Comparison of ENCODE assay signal across 8 mouse cellular contexts in the genomic region with DNA sequence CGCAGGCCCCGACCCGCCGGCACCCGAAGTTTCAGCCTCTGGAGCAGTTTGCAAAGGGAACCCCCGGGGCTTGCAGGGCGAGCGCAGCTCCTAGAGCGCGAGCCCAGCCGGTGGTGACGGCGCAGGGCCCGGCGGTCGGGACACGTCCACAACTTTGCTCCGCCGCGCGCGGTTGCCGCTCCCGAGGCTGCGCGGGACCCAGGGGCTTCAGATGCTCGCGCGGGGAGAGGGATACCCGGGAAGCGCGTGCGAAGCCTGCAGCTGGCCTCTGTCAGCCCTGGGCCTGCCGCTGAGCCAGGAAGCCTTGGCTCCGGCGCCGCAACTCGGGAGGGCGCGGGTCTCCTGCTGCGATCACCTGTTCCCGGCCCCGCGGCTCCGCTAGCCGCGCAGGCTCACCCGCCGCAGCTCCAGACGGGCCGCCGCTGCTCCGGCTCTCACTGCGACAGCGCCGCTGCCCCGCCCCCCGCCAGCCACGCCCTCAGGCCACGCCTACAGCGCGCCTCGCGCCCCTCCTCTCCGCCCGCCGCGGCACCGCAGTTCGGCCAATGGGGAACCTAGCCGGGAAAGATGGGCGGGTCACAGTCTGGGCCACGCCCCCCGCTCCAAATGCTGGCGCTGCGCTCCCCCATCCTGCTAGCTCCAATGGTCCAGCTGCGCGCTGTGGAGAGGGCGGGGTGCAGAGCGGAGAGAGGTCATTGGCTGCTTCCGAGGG. TPM values are rescaled to one million over a fixed set of nuclear protein-coding genes. Genes with fewer than 3 reads are reported as not detected.
DNase-seq lines count a peak whose midpoint lies in the region; ATAC-seq and TF ChIP-seq lines count a peak whose summit lies in the region.

Gene Man1c1 (minus strand): TSS at position 456 of the 712 bp plus-strand sequence.

- under 1% methylated on average over 48 of the region's 81 CpGs for WGBS in forebrain, embryonic 13.5 days
- 2% methylated on average over 81 of the region's 81 CpGs for WGBS in large intestine, adult 2 months
- WGBS in liver, postnatal 0 days (ENCODE audit: insufficient replicate concordance) = 0% methylated on average over 42 of the region's 81 CpGs
- under 1% methylated on average over 54 of the region's 81 CpGs for WGBS in neural tube, embryonic 14.5 days

- peaks cover 7% of the 10 kb centered on the region for H3K27me3 ChIP-seq in ES-Bruce4 (ENCODE audit: control insufficient read depth, insufficient read depth, low read length, poor library complexity, severe bottlenecking)
- peaks cover 37% of the 10 kb centered on the region for H3K27me3 ChIP-seq in forebrain, embryonic 13.5 days
- H3K27me3 ChIP-seq in liver, postnatal 0 days (ENCODE audit: insufficient read depth, low read length) = peaks cover 35% of the 10 kb centered on the region
- 0 out of 2 replicates have a peak, but pooled peaks cover 3% of the 10 kb centered on the region for H3K27me3 ChIP-seq in neural tube, embryonic 14.5 days (ENCODE audit: control insufficient read depth, insufficient read depth, low read length)

- peak; percentile 77 for ATAC-seq in cerebellum, adult (ENCODE audit: insufficient number of reproducible peaks, low FRiP score, low TSS enrichment)
- peak; percentile 97 for ATAC-seq in forebrain, embryonic 13.5 days
- ATAC-seq in liver, postnatal 0 days = peak; percentile 94
- peak; percentile 93 for ATAC-seq in neural tube, embryonic 14.5 days (ENCODE audit: low read depth)

- peak within 1 kb of the TSS; percentile 81 for H3K9ac ChIP-seq in ES-Bruce4 (ENCODE audit: low read depth, poor library complexity, severe bottlenecking)
- H3K9ac ChIP-seq in forebrain, embryonic 13.5 days = peak within 1 kb of the TSS; percentile 70
- H3K9ac ChIP-seq in liver, postnatal 0 days (replicated peaks) = peak within 1 kb of the TSS; percentile 73
- H3K9ac ChIP-seq in neural tube, embryonic 14.5 days (replicated peaks; ENCODE audit: low read depth, low read length) = peak within 1 kb of the TSS; percentile 65

- DNase-seq in heart, postnatal 10 days = peak; percentile 99
- DNase-seq in large intestine, adult 2 months (ENCODE audit: low read depth, low spot score) = peak; percentile 47
- peak; percentile 98 for DNase-seq in liver, postnatal 0 days
- peak; percentile 99 for DNase-seq in testis, postnatal 10 days (ENCODE audit: low spot score)

- no peak for TF ChIP-seq CTCF in ES-Bruce4 (IDR thresholded peaks at IDR 0.05; ENCODE audit: low read depth, low read length)
- no peak for TF ChIP-seq CTCF in liver, postnatal 0 days (IDR thresholded peaks at IDR 0.05; ENCODE audit: low read depth)

- intact Hi-C loops in heart, postnatal 10 days (cut with DNase I) = loop anchor here (2.0 kb wide), 2 partner anchors 71 to 121 kb away; no protein-coding TSS in a partner anchor

- no peak within 1 kb of the TSS for H3K27ac ChIP-seq in ES-Bruce4 (ENCODE audit: insufficient read depth, low read length)
- peak within 1 kb of the TSS; percentile 49; the same call in 1 of the 2 replicates for H3K27ac ChIP-seq in forebrain, embryonic 13.5 days
- H3K27ac ChIP-seq in liver, postnatal 0 days (ENCODE audit: low read depth) = peak within 1 kb of the TSS; percentile 79
- peak within 1 kb of the TSS; percentile 77 for H3K27ac ChIP-seq in neural tube, embryonic 14.5 days (ENCODE audit: low read depth, low read length)

- peak within 1 kb of the TSS; percentile 99 for H3K4me2 ChIP-seq in forebrain, embryonic 13.5 days
- peak within 1 kb of the TSS; percentile 94 for H3K4me2 ChIP-seq in liver, postnatal 0 days (ENCODE audit: low read depth, low read length)
- peak within 1 kb of the TSS; percentile 82 for H3K4me2 ChIP-seq in neural tube, embryonic 14.5 days (ENCODE audit: low read depth, low read length)

- H3K4me3 ChIP-seq in ES-Bruce4 (ENCODE audit: low read depth, low read length) = peak within 1 kb of the TSS; percentile 90
- H3K4me3 ChIP-seq in forebrain, embryonic 13.5 days = peak within 1 kb of the TSS; percentile 60
- peak within 1 kb of the TSS; percentile 66 for H3K4me3 ChIP-seq in liver, postnatal 0 days (ENCODE audit: low read depth, low read length)
- H3K4me3 ChIP-seq in neural tube, embryonic 14.5 days (ENCODE audit: low read depth, low read length) = peak within 1 kb of the TSS; percentile 63

- H3K36me3 ChIP-seq in ES-Bruce4 (ENCODE audit: control insufficient read depth, insufficient read depth, low read length, poor library complexity, severe bottlenecking) = no peaks in the 10 kb centered on the region
- H3K36me3 ChIP-seq in forebrain, embryonic 13.5 days (ENCODE audit: poor library complexity, severe bottlenecking) = no peaks in the 10 kb centered on the region
- 0 out of 2 replicates have a peak, but pooled peaks cover 2% of the 10 kb centered on the region for H3K36me3 ChIP-seq in liver, postnatal 0 days (replicated peaks; ENCODE audit: insufficient read depth, low read length)
- H3K36me3 ChIP-seq in neural tube, embryonic 14.5 days (ENCODE audit: control insufficient read depth, insufficient read depth, low read length) = no peaks in the 10 kb centered on the region

- H3K4me1 ChIP-seq in ES-Bruce4 (ENCODE audit: control insufficient read depth, insufficient read depth, low read length) = no peaks in the 10 kb centered on the region
- peaks cover 31% of the 10 kb centered on the region for H3K4me1 ChIP-seq in forebrain, embryonic 13.5 days
- H3K4me1 ChIP-seq in liver, postnatal 0 days (ENCODE audit: insufficient read depth) = peaks cover 21% of the 10 kb centered on the region
- peaks cover 25% of the 10 kb centered on the region for H3K4me1 ChIP-seq in neural tube, embryonic 14.5 days (ENCODE audit: control insufficient read depth, insufficient read depth, low read length)

- TF ChIP-seq POLR2A in ES-Bruce4 (IDR thresholded peaks at IDR 0.05; ENCODE audit: insufficient read depth, low read length) = peak; percentile 49

- no peak for TF ChIP-seq EP300 in ES-Bruce4 (IDR thresholded peaks at IDR 0.05; ENCODE audit: insufficient read depth, low read depth, low read length)
- TF ChIP-seq EP300 in liver, postnatal 0 days (IDR thresholded peaks at IDR 0.05; ENCODE audit: low read depth) = no peak

- no peaks in the 10 kb centered on the region for H3K9me3 ChIP-seq in ES-Bruce4 (replicated peaks; ENCODE audit: control insufficient read depth, insufficient read depth, low read length, poor library complexity, severe bottlenecking)
- H3K9me3 ChIP-seq in forebrain, embryonic 13.5 days (replicated peaks) = no peaks in the 10 kb centered on the region
- no peaks in the 10 kb centered on the region for H3K9me3 ChIP-seq in liver, postnatal 0 days (ENCODE audit: low read length)
- no peaks in the 10 kb centered on the region for H3K9me3 ChIP-seq in neural tube, embryonic 14.5 days (ENCODE audit: control insufficient read depth, low read length)

RNA-seq across cellular contexts. Expression of gene Man1c1, which starts in this region (rescaled TPM):
- 7.1 and 9.0 TPM in 2 replicates for polyA plus RNA-seq in ES-Bruce4 (2011; ENCODE audit: insufficient read depth, insufficient read length, low read depth, missing spikeins)
- polyA plus RNA-seq in forebrain, embryonic 13.5 days (2015; fragmentation: Nextera tagmentation; extraction: Ambion mirVana) = 1.6 TPM in 2 replicates
- 10 to 100 TPM; 32.0 to 37.7 TPM for total RNA-seq in heart, postnatal 10 days (2021)
- 2.3 and 3.2 TPM in 2 replicates for polyA plus RNA-seq in large intestine, adult 2 months (2012; rRNA removed)
- polyA plus RNA-seq in liver, postnatal 0 days (2015; fragmentation: Nextera tagmentation; extraction: Ambion mirVana) = 1.5 and 1.7 TPM in 2 replicates
- 5.6 and 7.3 TPM in 2 replicates for polyA plus RNA-seq in neural tube, embryonic 14.5 days (2014; fragmentation: Nextera tagmentation; extraction: Ambion mirVana)

Comparison
In these comparisons a context has a peak if more than half of its experiments do, and no peak if none do; other contexts are left out.
1. DNase-seq: peak in every context shown above with its lines; median percentile 99 in heart, postnatal 10 days; 99 in testis, postnatal 10 days; 98 in liver, postnatal 0 days; 47 in large intestine, adult 2 months.